Mouse (Mus musculus): ENCODE results near the gene Aass.
A peak's percentile ranks its signal among the peaks of the same experiment; 100 is the strongest.
"Not testable (repeated sequence)": the region's sequence is repeated elsewhere in the genome, so short reads cannot be mapped to it uniquely, and the experiment has no call there.

The Aass gene

GRCm38 (mm10) chr6:23132573-23133181 lies at the start of gene Aass:
TSS of gene Aass (minus strand) at chr6:23132986.
- DNase-seq (ENCODE audit: low spot score): peak; percentile 46

- peak; percentile 5 for DNase-seq (ENCODE audit: low spot score)
Observed at GRCm38 (mm10) chr6:23180096-23180495, 47.3 kb upstream of the Aass start.

- not testable (repeated sequence) for DNase-seq (ENCODE audit: low spot score)
Observed at GRCm38 (mm10) chr6:23163824-23164223, 31.0 kb upstream of the Aass start.

GRCm38 (mm10) chr6:23156357-23156756 lies 23.6 kb upstream of the Aass start:
- not testable (repeated sequence) for DNase-seq (ENCODE audit: low spot score)

DNA sequence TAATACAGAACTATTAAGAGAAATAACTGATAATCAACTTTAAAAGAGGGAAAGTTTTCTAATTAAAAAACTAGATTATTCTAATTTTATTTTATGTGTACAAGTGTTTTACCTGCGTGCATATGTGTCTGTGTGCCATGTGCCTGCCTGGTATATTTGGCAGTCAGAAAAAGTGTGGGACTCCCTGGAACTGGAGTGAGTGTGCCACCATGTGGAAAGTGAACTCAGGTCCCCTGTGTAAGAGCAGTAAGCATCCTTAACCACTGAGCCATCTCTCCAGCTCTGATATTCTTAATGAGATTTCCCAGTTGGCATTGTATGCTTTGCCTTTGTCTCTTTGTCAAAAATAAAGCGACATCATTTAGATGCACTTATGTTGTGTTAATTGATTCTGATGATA lies 20.3 kb upstream of the Aass start:
- DNase-seq (ENCODE audit: low spot score): no peak

- no peak for DNase-seq (ENCODE audit: low spot score)
Observed at GRCm38 (mm10) chr6:23147221-23147620, 14.4 kb upstream of the Aass start.

- no peak for DNase-seq (ENCODE audit: low spot score)
Observed at GRCm38 (mm10) chr6:23143980-23144379, 11.2 kb upstream of the Aass start.

DNA sequence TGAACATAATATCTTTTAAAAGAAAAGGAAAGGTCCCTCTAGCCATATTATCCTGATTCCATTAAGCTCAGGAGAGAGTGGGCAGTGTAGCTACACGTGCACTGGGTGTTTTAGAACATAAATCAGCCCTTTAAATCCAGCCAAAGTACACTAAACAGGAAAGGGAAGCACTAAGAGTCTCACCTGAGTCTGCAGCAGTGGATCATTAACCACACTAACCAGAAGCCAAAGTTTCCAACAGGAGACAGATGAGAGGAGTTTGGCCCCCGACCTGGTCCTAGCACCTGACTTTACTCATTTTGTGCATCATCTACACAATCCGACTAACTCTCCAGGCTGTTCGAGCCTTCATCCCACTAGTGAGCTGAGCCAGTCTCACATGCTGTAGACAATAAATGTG lies 1.8 kb downstream of the Aass start:
- no peak for DNase-seq (ENCODE audit: low spot score)

DNA sequence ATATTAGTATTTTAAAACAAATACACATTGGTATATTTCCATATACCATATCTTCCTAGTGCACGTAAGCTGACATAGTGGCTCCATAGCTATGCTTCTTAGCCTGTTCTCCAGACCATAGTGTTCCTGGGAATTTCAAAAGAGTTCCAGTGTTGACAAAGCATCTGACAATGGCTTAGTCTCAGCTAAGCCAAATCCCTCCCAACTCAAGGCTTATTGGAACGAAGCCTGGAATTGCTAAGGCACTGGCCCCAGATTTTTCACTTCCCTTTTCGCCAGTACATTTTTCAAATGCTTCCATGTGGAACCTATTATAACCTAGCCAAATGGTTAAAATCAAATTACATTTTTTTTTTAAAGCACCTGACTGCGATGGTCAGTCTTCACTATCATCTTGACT lies 3.6 kb downstream of the Aass start:
- peak; percentile 60 for DNase-seq (ENCODE audit: low spot score)

DNA sequence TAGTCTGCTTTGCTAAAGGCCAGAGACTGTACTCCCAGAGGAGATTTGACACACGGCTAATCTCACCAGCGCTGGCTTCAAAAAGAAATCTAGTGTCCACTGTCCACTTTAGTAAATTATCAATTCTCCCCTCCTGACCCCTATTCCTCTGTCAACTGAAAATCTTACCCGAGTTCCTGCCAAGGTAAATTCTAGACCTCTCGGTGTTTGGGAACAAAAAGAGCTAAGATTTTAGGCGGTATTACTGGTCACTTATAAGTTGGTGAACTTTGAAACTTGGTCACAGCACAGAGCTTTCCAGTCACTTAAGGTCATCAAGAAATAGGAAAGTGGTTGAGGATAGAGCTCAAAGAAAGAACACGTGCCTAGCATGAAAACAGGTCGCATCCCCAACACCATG lies 6.1 kb downstream of the Aass start:
- DNase-seq (ENCODE audit: low spot score): no peak

- DNase-seq (ENCODE audit: low spot score): no peak
Observed at GRCm38 (mm10) chr6:23125831-23126230, 7.0 kb downstream of the Aass start.

- DNase-seq (ENCODE audit: low spot score): no peak
Observed at GRCm38 (mm10) chr6:23124823-23125222, 8.0 kb downstream of the Aass start.

GRCm38 (mm10) chr6:23122934-23123333 lies 9.9 kb downstream of the Aass start:
- DNase-seq (ENCODE audit: low spot score): no peak

GRCm38 (mm10) chr6:23114781-23115180 lies 18.0 kb downstream of the Aass start:
- DNase-seq (ENCODE audit: low spot score): no peak

DNA sequence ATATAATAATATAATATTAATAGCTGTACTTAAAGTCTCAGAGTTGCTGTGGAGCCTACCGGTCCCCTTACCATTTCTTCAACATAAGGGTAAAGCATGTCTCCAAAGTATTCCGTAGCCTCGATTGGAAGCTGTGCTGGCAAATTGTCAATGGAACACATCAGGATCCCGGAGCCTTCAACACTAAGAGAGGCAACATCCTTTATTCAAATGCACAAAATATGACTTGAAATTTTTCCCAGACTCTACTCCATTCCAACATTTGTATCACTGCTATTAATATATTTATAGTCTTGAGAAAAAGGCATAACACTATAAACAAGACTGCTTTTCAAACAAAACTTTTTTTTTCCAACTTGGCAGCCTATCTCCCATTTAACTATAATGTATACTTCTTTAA lies 25.7 kb downstream of the Aass start:
- DNase-seq (ENCODE audit: low spot score): no peak

GRCm38 (mm10) chr6:23106373-23106772 lies 26.4 kb downstream of the Aass start:
- DNase-seq (ENCODE audit: low spot score): no peak

DNA sequence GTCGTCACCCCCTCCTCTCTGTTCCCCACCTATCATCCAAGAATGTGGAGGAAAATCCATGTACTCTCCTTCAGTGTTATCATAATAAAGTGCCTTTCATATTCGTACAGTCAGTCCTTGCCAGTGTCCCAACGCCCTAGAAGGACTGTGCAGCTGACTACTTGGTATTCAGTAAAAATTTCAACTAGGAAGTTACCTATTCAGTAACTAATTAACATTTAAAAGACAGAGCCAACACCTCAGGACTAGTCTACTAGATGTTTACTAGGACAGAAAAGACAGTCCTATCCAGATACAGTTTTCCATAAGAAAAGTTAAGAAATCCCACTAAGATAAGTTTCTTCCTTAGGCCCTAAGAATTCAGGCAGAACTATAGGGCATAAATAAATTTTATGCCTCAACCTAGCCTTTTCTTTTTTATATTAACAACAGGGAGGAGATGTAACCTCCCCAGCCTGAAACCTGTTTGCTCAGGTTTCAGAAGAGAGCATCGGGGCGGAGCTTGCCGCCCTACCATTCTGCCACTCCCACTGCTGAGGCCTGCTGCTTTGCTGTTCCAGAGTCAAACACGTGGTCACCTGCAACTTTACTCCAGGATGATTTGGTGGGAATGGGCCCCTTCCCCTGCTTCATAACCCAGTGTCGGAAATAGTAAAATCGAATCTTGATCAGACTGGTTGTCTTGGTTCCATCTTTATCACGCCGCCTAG lies 42.3 kb downstream of the Aass start:
- DNase-seq (ENCODE audit: low spot score): not testable (repeated sequence)

- DNase-seq (ENCODE audit: low spot score): not testable (repeated sequence)
Observed at GRCm38 (mm10) chr6:23089292-23089691, 43.5 kb downstream of the Aass start.

DNA sequence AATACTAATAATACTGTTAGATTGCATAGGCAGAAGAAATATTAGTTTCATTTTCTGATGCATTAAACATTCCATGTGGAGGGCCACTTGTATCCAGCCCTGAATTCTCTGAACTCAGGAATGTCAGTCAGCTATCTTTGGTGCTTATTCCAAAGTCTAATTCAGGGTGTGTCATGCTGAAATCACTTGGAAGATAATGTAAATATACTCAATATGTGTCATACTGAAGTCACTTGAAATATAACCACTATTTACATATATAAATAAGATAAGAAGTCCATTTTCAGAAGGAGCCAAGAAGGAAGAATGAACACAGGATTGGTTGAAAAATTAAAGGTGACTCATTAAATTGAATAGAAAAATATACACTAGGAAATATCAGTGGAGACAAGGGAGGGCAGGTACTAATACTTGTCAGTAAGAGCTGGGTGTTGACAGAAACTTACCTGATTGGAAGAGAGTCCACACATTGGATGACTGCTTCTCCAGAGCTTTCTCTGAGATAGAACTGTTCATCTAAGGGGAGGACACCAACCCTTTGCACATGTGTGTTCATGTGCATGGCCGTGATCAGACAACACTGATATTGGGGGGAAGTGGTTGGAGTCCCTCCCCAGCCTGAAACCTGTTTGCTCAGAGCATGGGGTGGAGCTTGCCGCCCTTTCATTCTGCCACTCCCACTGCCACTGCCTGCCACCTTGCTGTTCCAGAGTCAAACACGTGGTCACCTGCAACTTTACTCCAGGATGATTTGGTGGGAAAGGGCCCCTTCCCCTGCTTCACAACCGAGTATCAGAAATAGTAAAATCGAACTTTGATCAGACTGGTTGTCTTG lies 48.0 kb downstream of the Aass start:
- DNase-seq (ENCODE audit: low spot score): no peak

GRCm38 (mm10) chr6:23079991-23080680 lies 52.6 kb downstream of the Aass start:
- DNase-seq (ENCODE audit: low spot score): no peak

GRCm38 (mm10) chr6:23078273-23078672 lies 54.5 kb downstream of the Aass start:
- no peak for DNase-seq (ENCODE audit: low spot score)

- no peak for DNase-seq (ENCODE audit: low spot score)
Observed at GRCm38 (mm10) chr6:23076060-23076459, 56.7 kb downstream of the Aass start.
